Mouse (Mus musculus) lung, postnatal 4 days (tissue): ENCODE data around the gene Tll1.

ENCODE experiments used
- DNase-seq, 2 experiments: peaks; one replicate each; pipeline ENCODE4 v3.0.0; 2021

Tll1 gene

DNA sequence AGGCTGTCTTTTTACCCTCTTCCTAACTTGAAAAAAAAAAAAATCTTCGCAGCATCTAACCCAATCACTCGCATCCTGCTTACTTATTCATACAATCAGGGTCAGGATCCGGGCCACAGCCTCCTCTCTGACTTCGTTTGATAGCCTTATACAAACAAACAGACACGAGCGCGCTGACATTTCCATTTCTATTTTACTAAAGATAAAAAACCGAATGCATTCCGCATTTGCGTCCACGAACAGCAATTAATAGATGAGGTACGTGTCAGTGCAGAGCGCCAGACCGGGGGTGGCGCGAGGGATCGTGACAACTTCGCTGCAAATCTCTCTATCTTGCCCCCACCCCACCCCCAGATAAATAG, at the start of gene Tll1:
Gene Tll1, minus strand, starts transcription at position 248 of the 362 bp plus-strand sequence.
- peak in 1 of 2 experiments; percentile 4 for DNase-seq

DNA sequence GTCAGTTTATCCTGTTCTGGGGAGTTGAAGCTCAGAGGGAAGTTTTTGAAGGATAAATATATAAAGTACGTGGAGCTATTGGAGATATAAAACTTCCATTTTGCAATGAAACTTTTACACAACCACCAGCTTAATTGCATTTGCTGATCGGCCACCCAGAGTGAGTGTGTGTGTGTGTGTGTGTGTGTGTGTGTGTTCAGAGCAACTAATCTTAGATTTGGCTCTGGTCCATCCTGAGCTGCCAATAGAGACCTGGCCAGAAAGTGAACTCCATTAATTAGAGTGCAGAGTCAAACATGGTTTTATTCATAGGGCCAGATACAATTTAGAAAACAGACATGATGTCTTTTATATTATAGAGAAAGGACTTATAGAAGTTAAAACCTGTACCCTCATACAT, 32.6 kb upstream of the Tll1 start:
- DNase-seq = no peak

GRCm38 (mm10) chr8:64221600-64221999, 15.5 kb upstream of the Tll1 start:
- peak in 1 of 2 experiments; percentile 23 for DNase-seq

DNA sequence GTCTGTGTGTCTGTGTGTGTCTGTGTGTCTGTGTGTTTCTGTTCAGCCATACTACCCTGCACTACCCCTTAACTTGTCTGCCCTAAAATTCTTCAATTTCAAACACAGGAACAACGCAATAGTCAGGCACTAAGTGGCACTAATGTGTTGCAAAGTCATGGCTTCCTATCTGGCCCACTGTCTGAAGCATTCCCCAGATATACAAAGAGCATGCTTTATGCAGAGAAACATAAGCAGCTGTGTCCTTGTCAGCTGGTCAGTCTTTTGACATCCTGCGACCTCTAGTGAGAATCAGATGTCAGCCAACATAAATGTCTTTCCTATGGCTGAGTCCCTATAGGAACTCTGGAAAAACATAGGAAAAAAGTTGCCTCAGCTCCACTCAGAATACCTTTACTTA, 11.6 kb upstream of the Tll1 start:
- no peak for DNase-seq

DNA sequence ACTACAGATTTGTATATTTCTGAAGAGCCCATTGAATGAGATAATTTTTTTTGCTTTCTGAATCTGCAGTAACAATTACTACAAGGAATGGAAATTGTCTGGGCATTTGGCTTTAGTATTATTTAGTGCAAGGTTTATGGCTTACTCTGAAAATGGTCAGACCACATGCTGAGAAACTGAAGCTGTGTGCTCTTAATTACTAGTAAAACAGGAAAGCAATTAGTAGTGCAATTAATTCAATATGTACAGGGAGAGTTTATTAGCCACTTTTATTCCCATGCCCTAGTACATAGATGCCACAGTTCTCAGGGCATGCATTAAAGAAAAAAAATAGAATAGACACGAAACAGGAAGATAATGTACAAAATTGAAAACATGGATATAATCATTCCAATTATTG, 10.2 kb upstream of the Tll1 start:
- DNase-seq = no peak

DNA sequence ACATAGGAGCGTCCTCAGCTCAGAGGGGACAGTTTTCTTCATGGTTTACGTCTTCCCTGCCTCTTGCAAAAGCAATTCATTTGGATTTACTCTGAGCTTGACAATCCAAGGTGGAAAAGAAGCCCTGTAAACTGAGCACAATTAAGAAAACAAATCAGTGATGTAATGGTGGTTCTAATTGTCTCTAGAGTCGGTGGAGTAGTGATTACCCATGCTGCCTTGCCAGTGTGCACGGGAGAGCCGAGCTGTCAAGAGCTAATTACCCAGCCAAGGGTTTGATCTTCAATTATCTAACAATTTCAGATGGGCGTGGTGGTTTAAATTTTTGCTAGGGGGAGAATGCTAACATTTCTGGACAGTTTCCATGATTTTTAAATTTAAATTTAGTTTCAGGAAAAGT, 9.3 kb upstream of the Tll1 start:
- no peak for DNase-seq

DNA sequence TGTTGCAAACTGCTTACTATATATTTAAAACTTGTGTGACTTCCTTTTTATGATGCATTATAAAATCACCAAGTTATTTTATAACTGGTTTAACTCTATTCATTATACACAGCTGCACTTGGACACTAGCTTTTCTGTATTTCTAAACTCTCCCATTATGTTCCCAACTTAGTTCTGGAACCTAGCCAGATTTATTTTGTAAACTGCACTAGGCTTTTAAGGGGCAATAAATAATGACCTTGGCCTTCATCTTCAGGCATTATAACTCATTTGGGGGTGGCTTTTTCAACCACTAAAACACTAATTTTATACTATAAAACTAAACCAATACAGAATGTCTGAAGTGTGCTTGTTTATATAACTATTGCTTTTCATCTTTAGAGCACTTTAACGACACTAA, 8.8 kb upstream of the Tll1 start:
- no peak for DNase-seq

- peak; percentile 21 to 38 for DNase-seq
Measured at GRCm38 (mm10) chr8:64206411-64206861, 365 bp upstream of the Tll1 start.

DNA sequence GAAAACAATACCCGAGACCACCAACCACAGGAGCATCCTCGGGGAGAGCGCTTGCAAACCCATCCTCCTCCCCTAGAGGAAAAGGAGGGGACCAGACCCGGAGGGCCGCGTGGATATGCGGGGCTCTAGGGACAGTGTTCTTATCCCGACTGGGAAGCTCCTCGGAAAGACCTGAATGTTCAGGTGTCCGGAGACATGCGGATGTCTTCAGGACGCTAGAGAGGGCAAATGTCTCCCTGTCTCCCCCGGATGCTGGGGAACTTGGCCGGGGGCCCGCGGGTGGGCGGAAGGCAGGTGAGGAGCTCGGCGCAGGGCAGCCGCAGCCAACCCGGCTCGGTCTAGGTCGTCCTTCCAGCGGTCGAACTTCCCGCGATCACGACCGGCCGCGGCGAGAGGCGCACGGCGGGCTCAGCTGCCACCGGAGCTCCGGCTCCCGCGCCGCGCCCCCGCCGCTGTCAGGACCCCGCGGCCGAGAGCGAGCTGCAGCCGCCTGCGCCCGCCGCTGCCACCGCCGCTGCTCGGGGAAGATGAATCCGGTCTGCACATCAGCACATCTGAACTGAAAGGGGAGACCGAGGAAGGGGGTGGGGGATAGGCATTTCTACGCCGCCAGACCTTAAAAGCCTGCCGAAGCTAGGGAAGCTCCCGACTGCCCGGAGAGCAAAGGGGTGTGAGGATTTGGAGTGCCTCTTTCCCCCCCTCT, 599 bp downstream of the Tll1 start:
- DNase-seq = peak; percentile 30 to 42

- peak; percentile 15 to 19 for DNase-seq
Measured at GRCm38 (mm10) chr8:64204801-64205311, 1.2 kb downstream of the Tll1 start.

DNA sequence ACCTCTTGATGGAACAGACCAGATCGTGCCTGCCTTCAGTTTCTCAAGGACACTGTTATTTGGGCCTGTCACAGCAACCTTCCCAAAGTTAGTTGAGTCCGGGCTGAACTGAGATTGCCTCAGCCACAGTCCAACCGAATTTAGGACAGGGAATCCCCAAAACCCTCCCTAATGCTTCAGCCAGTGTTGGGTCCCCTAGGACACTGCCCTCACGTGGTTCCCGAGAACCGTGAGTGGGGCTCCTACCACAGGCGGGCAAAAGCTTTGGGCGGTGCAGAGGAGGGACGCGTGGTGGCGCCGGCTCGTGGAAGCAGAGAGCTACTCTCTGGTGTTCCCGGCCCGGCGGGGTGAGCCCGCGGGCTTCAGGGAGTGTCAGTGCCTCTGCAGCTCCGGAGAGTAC, 1.9 kb downstream of the Tll1 start:
- peak; percentile 52 to 72 for DNase-seq

GRCm38 (mm10) chr8:64198326-64198725, 7.7 kb downstream of the Tll1 start:
- no peak for DNase-seq

GRCm38 (mm10) chr8:64193421-64193820, 12.7 kb downstream of the Tll1 start:
- no peak for DNase-seq

GRCm38 (mm10) chr8:64187881-64188280, 18.2 kb downstream of the Tll1 start:
- no peak for DNase-seq

DNA sequence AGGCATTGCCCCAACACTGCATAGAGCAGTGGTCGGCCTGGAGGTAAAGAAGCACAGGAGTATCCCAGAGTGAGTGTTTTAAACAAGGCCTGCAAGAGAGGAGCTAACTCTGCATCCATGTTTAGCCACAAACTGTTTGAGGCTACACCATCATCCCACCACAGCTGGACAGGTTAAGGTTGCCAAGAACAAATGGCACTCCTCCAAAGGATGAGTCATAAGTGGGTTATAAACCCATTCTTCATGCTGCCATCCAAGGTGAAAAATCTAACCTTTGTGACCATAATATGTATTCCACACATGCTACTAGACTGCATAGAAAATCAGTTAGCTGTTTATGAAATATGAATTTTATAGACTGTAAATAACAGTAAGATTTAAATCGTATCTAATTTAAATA, 29.1 kb downstream of the Tll1 start:
- no peak for DNase-seq

DNA sequence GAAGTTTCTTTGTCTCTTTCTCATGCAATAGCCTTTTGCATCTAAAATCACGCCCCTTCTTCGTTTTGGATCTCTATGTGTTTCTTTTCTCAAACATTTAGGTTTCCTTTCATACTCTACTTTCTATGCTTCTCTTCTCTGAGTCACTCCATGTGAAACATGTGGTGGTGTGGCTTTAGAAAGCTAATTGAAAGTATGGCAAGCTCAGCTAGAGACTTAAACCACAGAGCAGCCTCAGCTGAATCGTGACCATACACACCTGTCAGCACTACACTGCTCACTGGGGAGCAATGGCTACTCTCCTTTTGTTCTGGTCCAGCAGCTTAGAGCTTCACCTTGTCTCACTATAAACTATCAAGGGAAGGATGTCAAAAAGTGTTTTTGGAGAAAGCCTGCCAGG, 31.2 kb downstream of the Tll1 start:
- DNase-seq = no peak

GRCm38 (mm10) chr8:64173759-64174158, 32.3 kb downstream of the Tll1 start:
- no peak for DNase-seq

GRCm38 (mm10) chr8:64152899-64153891, 52.9 kb downstream of the Tll1 start:
- DNase-seq = no peak

DNA sequence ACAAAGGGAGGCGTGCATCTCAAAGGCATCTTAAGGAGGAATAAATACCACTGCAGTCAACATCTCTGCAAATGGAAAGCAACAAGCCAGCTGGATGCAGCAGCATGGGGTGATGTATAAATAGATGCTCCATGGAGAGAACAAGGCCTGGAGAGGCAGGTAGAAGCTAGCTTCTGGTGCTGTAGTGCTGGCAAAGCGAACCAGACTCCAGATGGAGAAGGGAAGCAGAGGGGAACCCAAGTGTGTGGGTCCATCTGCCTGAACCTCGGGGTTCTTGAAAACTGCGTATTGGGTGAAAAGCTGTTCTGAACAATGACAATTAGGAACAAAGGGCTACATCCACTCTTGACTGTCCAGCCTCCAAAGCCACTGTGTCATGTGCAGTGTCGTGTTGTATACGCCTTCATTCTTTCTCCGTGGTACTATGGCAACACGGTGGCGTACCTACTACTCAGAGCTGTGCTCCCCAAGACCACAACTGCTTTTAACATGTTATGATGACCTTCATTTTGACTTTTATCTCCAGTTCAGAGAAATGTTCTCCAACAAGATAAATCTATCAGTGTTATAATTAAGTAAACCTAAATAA, 53.8 kb downstream of the Tll1 start:
- DNase-seq = no peak

- DNase-seq = no peak
Measured at GRCm38 (mm10) chr8:64136593-64136992, 69.5 kb downstream of the Tll1 start.

DNA sequence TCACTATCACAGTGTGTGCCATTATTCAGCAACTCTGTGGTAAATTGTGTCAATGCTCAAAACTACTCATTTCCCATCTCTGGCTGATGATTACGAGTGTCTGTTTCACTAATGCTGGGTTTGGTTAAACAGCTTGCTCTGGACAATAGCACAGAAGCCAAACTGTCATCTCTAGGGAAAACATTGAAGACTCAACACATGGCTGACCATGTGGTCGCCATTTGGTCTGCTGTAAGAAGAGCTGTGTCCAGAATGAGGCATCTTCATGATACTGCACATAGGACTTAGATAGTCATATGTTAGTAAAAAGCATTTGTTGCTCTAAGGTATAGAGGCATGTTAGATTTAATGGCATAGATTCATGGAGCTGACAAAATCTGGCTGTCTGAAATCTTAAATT, 98.9 kb downstream of the Tll1 start:
- no peak for DNase-seq

GRCm38 (mm10) chr8:64073396-64073795, 132.7 kb downstream of the Tll1 start:
- DNase-seq = no peak

- DNase-seq = no peak
Measured at GRCm38 (mm10) chr8:64059867-64060266, 146.2 kb downstream of the Tll1 start.
